ENCODE assay signal across 8 mouse cellular contexts in the genomic region with DNA sequence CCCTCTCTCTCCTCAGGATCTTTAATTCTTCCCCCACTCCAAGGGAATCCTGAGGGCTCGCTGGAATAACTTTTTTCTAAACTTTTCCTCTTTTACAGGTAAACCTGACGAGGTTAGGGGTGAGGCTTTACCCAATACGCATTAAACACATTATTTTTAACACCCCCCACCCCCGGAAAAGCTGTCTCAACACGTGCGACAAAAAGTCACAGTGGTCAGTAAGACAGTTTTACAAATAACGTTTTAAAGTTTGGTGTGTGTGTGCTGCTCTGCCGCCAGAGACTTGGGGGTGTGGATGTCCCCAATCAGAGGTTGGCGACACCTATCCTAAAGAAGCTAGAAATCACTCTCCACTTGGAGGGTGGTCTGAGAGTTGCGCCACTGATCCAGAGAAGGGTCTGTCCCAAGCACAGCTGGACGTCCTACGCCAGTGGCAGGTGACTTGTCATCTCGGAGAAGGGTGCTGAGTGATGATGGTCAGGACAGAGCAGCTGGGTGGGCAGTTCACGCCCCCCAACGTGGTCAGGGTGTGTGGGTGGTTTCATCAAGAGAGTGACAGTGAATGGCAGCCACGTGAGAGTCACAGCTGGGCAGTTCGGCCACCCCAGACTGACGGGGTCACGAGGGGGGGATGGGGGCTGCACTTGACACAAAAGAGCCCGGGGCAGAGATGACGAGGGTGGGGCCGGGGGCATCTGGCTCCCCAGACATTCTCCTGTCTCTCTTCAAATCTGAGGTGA. TPM values are rescaled to one million over a fixed set of nuclear protein-coding genes. Genes with fewer than 3 reads are reported as not detected.
A peak's percentile ranks its signal among the peaks of the same experiment; 100 is the strongest.
DNase-seq lines count a peak whose midpoint lies in the region; ATAC-seq and TF ChIP-seq lines count a peak whose summit lies in the region.

No protein-coding gene starts in this region.

- TF ChIP-seq EP300 in CH12.LX (IDR thresholded peaks at IDR 0.05; ENCODE audit: low read length), result no peak

- peaks cover 7% of the 10 kb centered on the region; the same call in 1 of the 2 replicates for H3K9me3 ChIP-seq in erythroblast, embryonic 14.5 days (ENCODE audit: control insufficient read depth, low read length)
- H3K9me3 ChIP-seq in CH12.LX (replicated peaks; ENCODE audit: low read length), result no peaks in the 10 kb centered on the region
- no peaks in the 10 kb centered on the region for H3K9me3 ChIP-seq in embryonic facial prominence, embryonic 15.5 days (replicated peaks)
- H3K9me3 ChIP-seq in hindbrain, embryonic 12.5 days (replicated peaks), result no peaks in the 10 kb centered on the region
- no peaks in the 10 kb centered on the region for H3K9me3 ChIP-seq in liver, embryonic 13.5 days (replicated peaks)
- no peaks in the 10 kb centered on the region for H3K9me3 ChIP-seq in neural tube, embryonic 13.5 days

- H3K36me3 ChIP-seq in erythroblast, embryonic 14.5 days (ENCODE audit: control insufficient read depth), result no peaks in the 10 kb centered on the region
- peaks cover 5 to 39% of the 10 kb centered on the region in 2 experiments for H3K36me3 ChIP-seq in CH12.LX (replicated peaks in 1 of 2; ENCODE audit: control insufficient read depth in 1 of 2, insufficient read depth in 1 of 2, low read length in 1 of 2)
- peaks cover 17% of the 10 kb centered on the region for H3K36me3 ChIP-seq in embryonic facial prominence, embryonic 15.5 days
- peaks cover 11% of the 10 kb centered on the region for H3K36me3 ChIP-seq in hindbrain, embryonic 12.5 days
- no peaks in the 10 kb centered on the region for H3K36me3 ChIP-seq in liver, embryonic 13.5 days
- H3K36me3 ChIP-seq in neural tube, embryonic 13.5 days, result peaks cover 21% of the 10 kb centered on the region

- under 1% methylated on average over 22 of the region's 22 CpGs for WGBS in embryonic facial prominence, embryonic 15.5 days
- WGBS in hindbrain, embryonic 12.5 days, result under 1% methylated on average over 22 of the region's 22 CpGs
- WGBS in liver, embryonic 13.5 days (ENCODE audit: insufficient replicate concordance), result 2% methylated on average over 22 of the region's 22 CpGs
- 2% methylated on average over 22 of the region's 22 CpGs for WGBS in neural tube, embryonic 13.5 days

- peaks cover 3% of the 10 kb centered on the region; the same call in 1 of the 2 replicates for H3K79me2 ChIP-seq in CH12.LX (replicated peaks; ENCODE audit: control insufficient read depth, extremely low read depth, insufficient read depth, poor library complexity, severe bottlenecking)

- peak overlapping the region; percentile 100 for H3K9ac ChIP-seq in CH12.LX (ENCODE audit: insufficient read depth, low read depth)
- H3K9ac ChIP-seq in embryonic facial prominence, embryonic 15.5 days, result peak overlapping the region; percentile 98
- peak overlapping the region; percentile 100 for H3K9ac ChIP-seq in hindbrain, embryonic 12.5 days
- peak overlapping the region; percentile 88 for H3K9ac ChIP-seq in liver, embryonic 13.5 days
- peak overlapping the region; percentile 100 for H3K9ac ChIP-seq in neural tube, embryonic 13.5 days

- TF ChIP-seq RAD21 in CH12.LX (IDR thresholded peaks at IDR 0.05; ENCODE audit: low read depth, low read length), result no peak

- H3K27ac ChIP-seq in CH12.LX (ENCODE audit: insufficient read depth, low read depth), result peak overlapping the region; percentile 49
- H3K27ac ChIP-seq in embryonic facial prominence, embryonic 15.5 days (replicated peaks), result peak overlapping the region; percentile 99
- peak overlapping the region; percentile 100 for H3K27ac ChIP-seq in hindbrain, embryonic 12.5 days
- H3K27ac ChIP-seq in liver, embryonic 13.5 days, result peak overlapping the region; percentile 68
- peak overlapping the region; percentile 100 for H3K27ac ChIP-seq in neural tube, embryonic 13.5 days (replicated peaks)

- H3K27me3 ChIP-seq in erythroblast, embryonic 14.5 days (ENCODE audit: control insufficient read depth), result peaks cover 85% of the 10 kb centered on the region
- no peaks in the 10 kb centered on the region for H3K27me3 ChIP-seq in CH12.LX (replicated peaks)
- H3K27me3 ChIP-seq in embryonic facial prominence, embryonic 15.5 days, result no peaks in the 10 kb centered on the region
- H3K27me3 ChIP-seq in hindbrain, embryonic 12.5 days, result no peaks in the 10 kb centered on the region
- peaks cover 68% of the 10 kb centered on the region for H3K27me3 ChIP-seq in liver, embryonic 13.5 days
- no peaks in the 10 kb centered on the region for H3K27me3 ChIP-seq in neural tube, embryonic 13.5 days

- dilution Hi-C loops in CH12.LX (cut with MboI; ENCODE audit: extremely low pct_ligation_motif_present, extremely low pct_unique_long_range_greater_than_20kb, low sequenced_read_pairs), result no loop called here

- DNase-seq in CH12.LX (ENCODE audit: extremely low read depth), result peak; percentile 43
- DNase-seq in liver, embryonic 13.5 days, result no peak
- no peak for DNase-seq in urinary bladder, postnatal 10 days (ENCODE audit: low spot score)

- no peak; the same call in 1 of the 2 replicates for TF ChIP-seq POLR2A in CH12.LX (IDR thresholded peaks at IDR 0.05; ENCODE audit: low read depth, low read length)

- ATAC-seq in erythroblast, adult 5-6 weeks (replicated peaks; ENCODE audit: low FRiP score, poor library complexity, severe bottlenecking), result no peak
- no peak for ATAC-seq in embryonic facial prominence, embryonic 15.5 days (ENCODE audit: insufficient number of reproducible peaks, low FRiP score, low TSS enrichment, low read depth)
- ATAC-seq in hindbrain, embryonic 12.5 days (ENCODE audit: low FRiP score), result 0 out of 2 replicates have a peak, but pooled peaks have one; percentile 9
- ATAC-seq in liver, embryonic 13.5 days (ENCODE audit: low read depth), result no peak
- ATAC-seq in neural tube, embryonic 13.5 days (ENCODE audit: low read depth), result no peak

- peak overlapping the region; percentile 96 for H3K4me2 ChIP-seq in CH12.LX (ENCODE audit: insufficient read depth, low read depth, poor library complexity, severe bottlenecking)
- peak overlapping the region; percentile 90 for H3K4me2 ChIP-seq in embryonic facial prominence, embryonic 15.5 days (replicated peaks)
- H3K4me2 ChIP-seq in hindbrain, embryonic 12.5 days (replicated peaks), result peak overlapping the region; percentile 63
- peak overlapping the region; percentile 97 for H3K4me2 ChIP-seq in liver, embryonic 13.5 days
- peak overlapping the region; percentile 97 for H3K4me2 ChIP-seq in neural tube, embryonic 13.5 days

- H3K4me1 ChIP-seq in erythroblast, embryonic 14.5 days (ENCODE audit: control insufficient read depth), result peaks cover 59% of the 10 kb centered on the region
- peaks cover 7 to 40% of the 10 kb centered on the region in 2 experiments for H3K4me1 ChIP-seq in CH12.LX (ENCODE audit: control insufficient read depth in 1 of 2, insufficient read depth in 2 of 2)
- H3K4me1 ChIP-seq in embryonic facial prominence, embryonic 15.5 days, result peaks cover 65% of the 10 kb centered on the region
- H3K4me1 ChIP-seq in hindbrain, embryonic 12.5 days, result peaks cover 52% of the 10 kb centered on the region
- H3K4me1 ChIP-seq in liver, embryonic 13.5 days (replicated peaks), result peaks cover 76% of the 10 kb centered on the region
- peaks cover 72% of the 10 kb centered on the region for H3K4me1 ChIP-seq in neural tube, embryonic 13.5 days (replicated peaks)

- in situ Hi-C loops in CH12.LX (cut with MboI; ENCODE audit: low pct_ligation_motif_present, low pct_unique_long_range_greater_than_20kb, low sequenced_read_pairs), result loop anchor here (5.0 kb wide), 2 partner anchors 35 to 100 kb away; no protein-coding TSS in a partner anchor

- peak overlapping the region; percentile 67 for H3K4me3 ChIP-seq in erythroblast, embryonic 14.5 days (replicated peaks)
- peak overlapping the region; percentile 76 to 84 (median 78) for H3K4me3 ChIP-seq in CH12.LX (replicated peaks in 1 of 3; ENCODE audit: low read depth in 2 of 3, low read length in 2 of 3, poor library complexity in 1 of 3)
- peak overlapping the region; percentile 85 for H3K4me3 ChIP-seq in embryonic facial prominence, embryonic 15.5 days (replicated peaks)
- peak overlapping the region; percentile 99 for H3K4me3 ChIP-seq in hindbrain, embryonic 12.5 days
- peak overlapping the region; percentile 73 for H3K4me3 ChIP-seq in liver, embryonic 13.5 days (replicated peaks)
- H3K4me3 ChIP-seq in neural tube, embryonic 13.5 days, result peak overlapping the region; percentile 93

- TF ChIP-seq CTCF in CH12.LX (conservative IDR thresholded peaks at IDR 0.05 in 1 of 2, IDR thresholded peaks at IDR 0.05 in 1 of 2; ENCODE audit: low read depth in 2 of 2, low read length in 2 of 2), result no peak

RNA-seq across cellular contexts. Expression of gene Chd3, which starts 1.4 kb away (rescaled TPM):
- polyA plus RNA-seq in erythroblast, embryonic 14.5 days (2012), result 1.1 and 1.8 TPM in 2 replicates
- total RNA-seq in erythroblast, adult 5-6 weeks (2015; ENCODE audit: low replicate concordance), result 7.9 and 9.8 TPM in 2 replicates
- total RNA-seq in erythroblast, adult 5-6 weeks (2017; ENCODE audit: low replicate concordance), result 16.8 and 18.5 TPM in 2 replicates
- 66.4 and 69.6 TPM in 2 replicates for total RNA-seq in CH12.LX (2012; rRNA removed)
- 30.6 and 31.9 TPM in 2 replicates for total RNA-seq in CH12.LX (2014; rRNA removed)
- polyA plus RNA-seq in CH12.LX (2012; ENCODE audit: insufficient read length, low read depth), result 87.1 and 92.0 TPM in 2 replicates
- 88.3 and 91.8 TPM in 2 replicates for polyA plus RNA-seq in embryonic facial prominence, embryonic 15.5 days (2015; fragmentation: Nextera tagmentation; extraction: Ambion mirVana)
- 93.4 and 97.6 TPM in 2 replicates for polyA plus RNA-seq in hindbrain, embryonic 12.5 days (2016; fragmentation: Nextera tagmentation; extraction: Ambion mirVana)
- polyA plus RNA-seq in liver, embryonic 13.5 days (2015; fragmentation: Nextera tagmentation; extraction: Ambion mirVana), result 2.6 and 4.4 TPM in 2 replicates
- polyA plus RNA-seq in neural tube, embryonic 13.5 days (2015; fragmentation: Nextera tagmentation; extraction: Ambion mirVana), result 82.3 and 84.6 TPM in 2 replicates

RNA-seq across cellular contexts. Expression of gene Naa38, which starts 27.5 kb away (rescaled TPM):
- polyA plus RNA-seq in erythroblast, embryonic 14.5 days (2012), result 17.5 and 24.2 TPM in 2 replicates
- 25.6 and 30.3 TPM in 2 replicates for total RNA-seq in erythroblast, adult 5-6 weeks (2015; ENCODE audit: low replicate concordance)
- 18.5 and 25.2 TPM in 2 replicates for total RNA-seq in erythroblast, adult 5-6 weeks (2017; ENCODE audit: low replicate concordance)
- total RNA-seq in CH12.LX (2012; rRNA removed) (193 and 208 TPM in 2 replicates), CH12.LX (2014; rRNA removed) (161 and 201 TPM in 2 replicates)
- polyA plus RNA-seq in CH12.LX (2012; ENCODE audit: insufficient read length, low read depth), result 137 and 153 TPM in 2 replicates
- 150 and 158 TPM in 2 replicates for polyA plus RNA-seq in embryonic facial prominence, embryonic 15.5 days (2015; fragmentation: Nextera tagmentation; extraction: Ambion mirVana)
- polyA plus RNA-seq in hindbrain, embryonic 12.5 days (2016; fragmentation: Nextera tagmentation; extraction: Ambion mirVana), result 94.0 and 103 TPM in 2 replicates
- 102 and 105 TPM in 2 replicates for polyA plus RNA-seq in liver, embryonic 13.5 days (2015; fragmentation: Nextera tagmentation; extraction: Ambion mirVana)
- polyA plus RNA-seq in neural tube, embryonic 13.5 days (2015; fragmentation: Nextera tagmentation; extraction: Ambion mirVana), result 112 and 117 TPM in 2 replicates

RNA-seq across cellular contexts. Expression of gene Rnf227, which starts 27.5 kb away (rescaled TPM):
- 0.06 TPM in 1 of 2 replicates, not detected in the other for polyA plus RNA-seq in erythroblast, embryonic 14.5 days (2012)
- 1.7 and 15.2 TPM in 2 replicates for total RNA-seq in erythroblast, adult 5-6 weeks (2015; ENCODE audit: low replicate concordance)
- total RNA-seq in erythroblast, adult 5-6 weeks (2017; ENCODE audit: low replicate concordance), result 0.70 and 3.2 TPM in 2 replicates
- total RNA-seq in CH12.LX (2012; rRNA removed), result 0.30 and 0.34 TPM in 2 replicates
- total RNA-seq in CH12.LX (2014; rRNA removed), result not detected in 2 replicates
- 0.21 TPM in 1 of 2 replicates, not detected in the other for polyA plus RNA-seq in CH12.LX (2012; ENCODE audit: insufficient read length, low read depth)
- polyA plus RNA-seq in embryonic facial prominence, embryonic 15.5 days (2015; fragmentation: Nextera tagmentation; extraction: Ambion mirVana), result 24.5 and 24.7 TPM in 2 replicates
- polyA plus RNA-seq in hindbrain, embryonic 12.5 days (2016; fragmentation: Nextera tagmentation; extraction: Ambion mirVana), result 49.0 and 54.6 TPM in 2 replicates
- polyA plus RNA-seq in liver, embryonic 13.5 days (2015; fragmentation: Nextera tagmentation; extraction: Ambion mirVana), result 0.92 and 1.1 TPM in 2 replicates
- polyA plus RNA-seq in neural tube, embryonic 13.5 days (2015; fragmentation: Nextera tagmentation; extraction: Ambion mirVana), result 131 and 136 TPM in 2 replicates

RNA-seq across cellular contexts. Expression of gene Cyb5d1, which starts 27.6 kb away (rescaled TPM):
- polyA plus RNA-seq in erythroblast, embryonic 14.5 days (2012), result 0.12 and 0.40 TPM in 2 replicates
- total RNA-seq in erythroblast, adult 5-6 weeks (2015; ENCODE audit: low replicate concordance), result 12.5 and 16.1 TPM in 2 replicates
- total RNA-seq in erythroblast, adult 5-6 weeks (2017; ENCODE audit: low replicate concordance), result 23.5 and 31.4 TPM in 2 replicates
- total RNA-seq in CH12.LX (2012; rRNA removed) (28.4 and 37.4 TPM in 2 replicates), CH12.LX (2014; rRNA removed) (27.3 and 29.3 TPM in 2 replicates)
- polyA plus RNA-seq in CH12.LX (2012; ENCODE audit: insufficient read length, low read depth), result 29.5 and 33.2 TPM in 2 replicates
- polyA plus RNA-seq in embryonic facial prominence, embryonic 15.5 days (2015; fragmentation: Nextera tagmentation; extraction: Ambion mirVana), result 32.6 and 40.9 TPM in 2 replicates
- polyA plus RNA-seq in hindbrain, embryonic 12.5 days (2016; fragmentation: Nextera tagmentation; extraction: Ambion mirVana), result 48.0 and 50.5 TPM in 2 replicates
- 10.3 and 13.0 TPM in 2 replicates for polyA plus RNA-seq in liver, embryonic 13.5 days (2015; fragmentation: Nextera tagmentation; extraction: Ambion mirVana)
- polyA plus RNA-seq in neural tube, embryonic 13.5 days (2015; fragmentation: Nextera tagmentation; extraction: Ambion mirVana), result 36.2 and 39.2 TPM in 2 replicates

RNA-seq across cellular contexts. Expression of gene Tmem88, which starts 30.2 kb away (rescaled TPM):
- 0.08 TPM in 1 of 2 replicates, not detected in the other for polyA plus RNA-seq in erythroblast, embryonic 14.5 days (2012)
- not detected in 2 replicates for total RNA-seq in erythroblast, adult 5-6 weeks (2015; ENCODE audit: low replicate concordance)
- total RNA-seq in erythroblast, adult 5-6 weeks (2017; ENCODE audit: low replicate concordance), result not detected in 2 replicates
- total RNA-seq in CH12.LX (2012; rRNA removed) (0.25 and 0.38 TPM in 2 replicates), CH12.LX (2014; rRNA removed) (not detected in 2 replicates)
- 0.16 and 0.22 TPM in 2 replicates for polyA plus RNA-seq in CH12.LX (2012; ENCODE audit: insufficient read length, low read depth)
- polyA plus RNA-seq in embryonic facial prominence, embryonic 15.5 days (2015; fragmentation: Nextera tagmentation; extraction: Ambion mirVana), result 19.5 and 20.0 TPM in 2 replicates
- polyA plus RNA-seq in hindbrain, embryonic 12.5 days (2016; fragmentation: Nextera tagmentation; extraction: Ambion mirVana), result 13.2 and 14.8 TPM in 2 replicates
- 8.9 and 9.5 TPM in 2 replicates for polyA plus RNA-seq in liver, embryonic 13.5 days (2015; fragmentation: Nextera tagmentation; extraction: Ambion mirVana)
- 7.8 and 8.4 TPM in 2 replicates for polyA plus RNA-seq in neural tube, embryonic 13.5 days (2015; fragmentation: Nextera tagmentation; extraction: Ambion mirVana)

Comparison
In these comparisons a context has a peak if more than half of its experiments do, and no peak if none do; other contexts are left out.
1. H3K27ac ChIP-seq: peak in every context shown above with its lines; median percentile 100 in hindbrain, embryonic 12.5 days; 100 in neural tube, embryonic 13.5 days; 99 in embryonic facial prominence, embryonic 15.5 days; 68 in liver, embryonic 13.5 days; 49 in CH12.LX.
2. RNA of gene Chd3, which starts 1.4 kb away (polyA plus RNA-seq): 93.4 to 97.6 TPM in hindbrain, embryonic 12.5 days, 87.1 to 92.0 TPM in CH12.LX, 88.3 to 91.8 TPM in embryonic facial prominence, embryonic 15.5 days and 82.3 to 84.6 TPM in neural tube, embryonic 13.5 days; 2.6 to 4.4 TPM in liver, embryonic 13.5 days and 1.1 to 1.8 TPM in erythroblast, embryonic 14.5 days; every median in the first group is over 10 times any median in the second.
3. RNA of gene Rnf227, which starts 27.5 kb away (polyA plus RNA-seq): 131 to 136 TPM in neural tube, embryonic 13.5 days, 49.0 to 54.6 TPM in hindbrain, embryonic 12.5 days and 24.5 to 24.7 TPM in embryonic facial prominence, embryonic 15.5 days; 0.92 to 1.1 TPM in liver, embryonic 13.5 days, 0.21 TPM in CH12.LX and 0.06 TPM in erythroblast, embryonic 14.5 days; every median in the first group is over 10 times any median in the second.
4. Peak in every context shown above with its lines, with median percentiles within 50 percentile points of each other: H3K4me3 ChIP-seq, H3K4me2 ChIP-seq and H3K9ac ChIP-seq.